Mouse (Mus musculus): ENCODE measurements around the gene Zfp526.

DNA sequence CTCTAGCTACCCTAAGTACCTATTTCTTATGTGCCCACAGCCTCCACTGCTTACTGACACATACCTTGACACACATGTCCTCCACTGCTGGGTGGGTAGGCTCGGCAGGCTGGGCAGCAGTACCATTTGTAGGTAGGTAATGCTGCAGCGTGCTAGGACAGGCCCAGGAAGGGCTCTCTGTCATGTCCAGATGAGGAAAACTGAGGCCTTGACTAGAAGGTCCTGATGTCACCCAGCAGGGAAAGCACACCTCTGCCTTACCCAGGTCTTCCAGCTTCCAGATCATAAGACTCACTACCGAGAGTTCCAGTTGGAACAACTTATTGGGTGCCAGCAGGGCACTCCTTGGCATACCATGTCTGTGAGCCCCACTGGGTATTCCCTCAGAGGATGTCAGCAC is 53.8 kb downstream of the Zfp526 start:
- TF ChIP-seq POLR2A (IDR thresholded peaks at IDR 0.05; ENCODE audit: borderline replicate concordance, extremely low read depth, low read depth, low read length) (no peak), CTCF (IDR thresholded peaks at IDR 0.05; ENCODE audit: insufficient read depth, low read length) (no peak)
